Comparison of ENCODE assay signal across 12 mouse cellular contexts in the genomic region with DNA sequence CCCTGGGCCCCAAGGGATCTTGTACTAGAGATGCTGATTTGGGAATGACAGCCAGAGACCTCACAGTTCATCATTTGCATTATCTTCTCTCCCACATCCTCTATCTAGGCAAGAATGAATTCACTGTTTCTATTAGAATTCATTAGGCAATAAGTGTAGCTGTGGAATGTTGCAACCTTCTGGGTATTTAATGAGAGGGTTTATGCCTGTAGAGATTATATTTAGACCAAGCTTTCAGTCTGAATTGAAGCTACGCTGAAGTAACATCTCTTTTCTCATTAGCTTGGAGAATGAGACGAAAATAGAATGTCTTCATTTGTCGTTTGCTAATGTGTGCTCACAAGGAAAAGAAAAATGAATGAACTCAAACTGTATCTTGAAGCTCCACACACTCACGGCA.
"Had no signal": no experiment of that assay in that cellular context is flagged by ENCODE, and none has a peak within 500 bp of the region (broad histone marks: within the 10 kb centered on the region; RNA-seq: fewer than 3 reads in every experiment).

No protein-coding gene starts in this region.

- H3K4me1 ChIP-seq: liver, embryonic 12.5 days; megakaryocyte, embryonic 14.5 days; midbrain, embryonic 12.5 days had no signal

- H3K9ac ChIP-seq: limb, embryonic 15.5 days; liver, embryonic 12.5 days; lung, embryonic 14.5 days; midbrain, embryonic 12.5 days had no signal

- H3K4me3 ChIP-seq: limb, embryonic 15.5 days; liver, embryonic 12.5 days; megakaryocyte, embryonic 14.5 days; midbrain, embryonic 12.5 days had no signal

- H3K27ac ChIP-seq: kidney, postnatal 0 days; limb, embryonic 15.5 days; liver, embryonic 12.5 days; macrophage; midbrain, embryonic 12.5 days had no signal

- ATAC-seq: liver, embryonic 12.5 days had no signal

- H3K4me2 ChIP-seq: limb, embryonic 15.5 days; liver, embryonic 12.5 days; lung, embryonic 14.5 days; midbrain, embryonic 12.5 days had no signal

- H3K9me3 ChIP-seq: limb, embryonic 15.5 days; liver, embryonic 12.5 days; megakaryocyte, embryonic 14.5 days; midbrain, embryonic 12.5 days had no signal

- H3K27me3 ChIP-seq: limb, embryonic 15.5 days; liver, embryonic 12.5 days; midbrain, embryonic 12.5 days had no signal

- DNase-seq: kidney, adult 9 months; kidney, postnatal 36 days; lung, embryonic 14.5 days; lung, postnatal 10 days; right cerebral cortex, postnatal 14 days; thymus, postnatal 4 days had no signal

- H3K36me3 ChIP-seq: limb, embryonic 15.5 days; liver, embryonic 12.5 days; midbrain, embryonic 12.5 days had no signal
